Mouse (Mus musculus): ENCODE results near the gene Ephb4.

Ephb4 gene

GRCm38 (mm10) chr5:137349384-137350204 lies at the start of gene Ephb4:
TSS of gene Ephb4 (plus strand) at chr5:137350109.
- peak; percentile 81 to 85 for DNase-seq (ENCODE audit: low spot score in 2 of 2)

GRCm38 (mm10) chr5:137301253-137301652 lies 48.7 kb upstream of the Ephb4 start:
- no peak for DNase-seq (ENCODE audit: low spot score in 2 of 2)

- no peak for DNase-seq (ENCODE audit: low spot score in 2 of 2)
Observed at GRCm38 (mm10) chr5:137303609-137304008, 46.3 kb upstream of the Ephb4 start.

GRCm38 (mm10) chr5:137304165-137304564 lies 45.7 kb upstream of the Ephb4 start:
- no peak for DNase-seq (ENCODE audit: low spot score in 2 of 2)

- no peak for DNase-seq (ENCODE audit: low spot score in 2 of 2)
Observed at GRCm38 (mm10) chr5:137304816-137305215, 45.1 kb upstream of the Ephb4 start.

GRCm38 (mm10) chr5:137305822-137306221 lies 44.1 kb upstream of the Ephb4 start:
- DNase-seq (ENCODE audit: low spot score in 2 of 2): no peak

GRCm38 (mm10) chr5:137306439-137307005 lies 43.4 kb upstream of the Ephb4 start:
- DNase-seq (ENCODE audit: low spot score in 2 of 2): no peak

- peak; percentile 96 to 97 for DNase-seq (ENCODE audit: low spot score in 2 of 2)
Observed at GRCm38 (mm10) chr5:137307071-137307912, 42.6 kb upstream of the Ephb4 start, which contains the start of gene Srrt. TSS of gene Srrt (minus strand) at chr5:137307674.

- no peak for DNase-seq (ENCODE audit: low spot score in 2 of 2)
Observed at GRCm38 (mm10) chr5:137308356-137308755, 41.6 kb upstream of the Ephb4 start.

GRCm38 (mm10) chr5:137313466-137314192 lies 36.3 kb upstream of the Ephb4 start:
- DNase-seq (ENCODE audit: low spot score in 2 of 2): no peak

GRCm38 (mm10) chr5:137314193-137315083 lies 35.5 kb upstream of the Ephb4 start, which contains the start of gene Trip6:
TSS of gene Trip6 (minus strand) at chr5:137314404.
- DNase-seq (ENCODE audit: low spot score in 2 of 2): peak; percentile 82 to 84

GRCm38 (mm10) chr5:137315084-137315903 lies 34.6 kb upstream of the Ephb4 start:
- DNase-seq (ENCODE audit: low spot score in 2 of 2): no peak

- DNase-seq (ENCODE audit: low spot score in 2 of 2): no peak
Observed at GRCm38 (mm10) chr5:137317361-137317760, 32.5 kb upstream of the Ephb4 start.

GRCm38 (mm10) chr5:137318570-137318969 lies 31.3 kb upstream of the Ephb4 start:
- DNase-seq (ENCODE audit: low spot score in 2 of 2): no peak

- no peak for DNase-seq (ENCODE audit: low spot score in 2 of 2)
Observed at GRCm38 (mm10) chr5:137320996-137321395, 28.9 kb upstream of the Ephb4 start.

GRCm38 (mm10) chr5:137330910-137331309 lies 19.0 kb upstream of the Ephb4 start:
- DNase-seq (ENCODE audit: low spot score in 2 of 2): no peak

- DNase-seq (ENCODE audit: low spot score in 2 of 2): no peak
Observed at GRCm38 (mm10) chr5:137332857-137333511, 16.9 kb upstream of the Ephb4 start.

- peak; percentile 96 to 97 for DNase-seq (ENCODE audit: low spot score in 2 of 2)
Observed at GRCm38 (mm10) chr5:137333512-137334174, 16.3 kb upstream of the Ephb4 start, which contains the start of gene Slc12a9. TSS of gene Slc12a9 (minus strand) at chr5:137333597.
